Mouse (Mus musculus) limb, embryonic 12.5 days (tissue): Measurements from ENCODE around the gene Nod2. TPM values are rescaled to one million over a fixed set of nuclear protein-coding genes. Genes with fewer than 3 reads are reported as not detected.

Experiments used
- ATAC-seq: fragments of 200-750 bp; cut with Nextera tagmentation; 2 replicates; pipeline ENCODE4 v1.8.0; 2017; ENCODE audit warnings: low read depth, moderate TSS enrichment; ENCODE audit not compliant: insufficient number of reproducible peaks, insufficient read depth, low FRiP score, low TSS enrichment
- H3K27ac ChIP-seq: fragments of 300-500 bp; sonication (generic); 2 replicates; pipeline ENCODE4 v1.5.1; 2016; ENCODE audit warnings: mild to moderate bottlenecking, moderate library complexity
- H3K27me3 ChIP-seq: fragments of 300-500 bp; sonication (generic); 2 replicates; pipeline ENCODE4 v1.6.1; 2016; ENCODE audit warnings: mild to moderate bottlenecking, moderate library complexity
- H3K36me3 ChIP-seq: fragments of 300-500 bp; sonication (generic); 2 replicates; pipeline ENCODE4 v1.6.1; 2016; ENCODE audit warnings: mild to moderate bottlenecking, moderate library complexity
- H3K4me1 ChIP-seq: fragments of 300-500 bp; sonication (generic); replicated peaks from 2 replicates; pipeline ENCODE4 v1.6.1; 2016
- H3K4me2 ChIP-seq: fragments of 300-500 bp; sonication (generic); 2 replicates; pipeline ENCODE4 v1.6.1; 2016; ENCODE audit warnings: mild to moderate bottlenecking, moderate library complexity
- H3K4me3 ChIP-seq: fragments of 300-500 bp; sonication (generic); replicated peaks from 2 replicates; pipeline ENCODE4 v1.5.1; 2016; ENCODE audit warnings: mild to moderate bottlenecking
- H3K9ac ChIP-seq: fragments of 300-500 bp; sonication (generic); replicated peaks from 2 replicates; pipeline ENCODE4 v1.6.1; 2016; ENCODE audit warnings: mild to moderate bottlenecking, moderate library complexity
- H3K9me3 ChIP-seq: fragments of 300-500 bp; sonication (generic); 2 replicates; pipeline ENCODE4 v1.6.1; 2016; ENCODE audit warnings: mild to moderate bottlenecking, moderate library complexity
- WGBS: fragments of 180-500 bp; shearing (Covaris S2); methylation state at CpG from one replicate; pipeline ENCODE4 v1.1.7; 2016; 5-methylcytosine and 5-hydroxymethylcytosine counted together
- polyA plus RNA-seq: library from polyadenylated mRNA; unstranded; fragments of >200 nt; fragmentation: Nextera tagmentation; extraction: Ambion mirVana; gene quantifications from 2 replicates; pipeline ENCODE4 v1.2.1, GENCODE M21; 2016

Nod2 gene
- polyA plus RNA-seq, 1 experiment from 2014 or later, result 0.18 TPM

- Histone ChIP-seq H3K9me3 (no peaks in the 10 kb centered on the region; the same call in 1 of the 2 replicates), H3K36me3 (no peaks in the 10 kb centered on the region), H3K4me1 (no peaks in the 10 kb centered on the region; the same call in 1 of the 2 replicates), H3K27ac (no peak overlapping the region), H3K9ac (no peak overlapping the region), H3K27me3 (peaks cover 8% of the 10 kb centered on the region; the same call in 1 of the 2 replicates), H3K4me3 (no peak overlapping the region), H3K4me2 (no peak overlapping the region)
- 71% methylated on average over 3 of the region's 3 CpGs for whole genome bisulfite sequencing
- no peak for ATAC-seq
Observed at GRCm38 (mm10) chr8:88619513-88619912, 27.6 kb upstream of the Nod2 start.

GRCm38 (mm10) chr8:88620931-88621330 lies 26.2 kb upstream of the Nod2 start:
- Histone ChIP-seq H3K9ac (no peak overlapping the region), H3K4me2 (no peak overlapping the region), H3K36me3 (no peaks in the 10 kb centered on the region), H3K4me1 (no peaks in the 10 kb centered on the region), H3K27me3 (peaks cover 23% of the 10 kb centered on the region; the same call in 1 of the 2 replicates), H3K9me3 (no peaks in the 10 kb centered on the region; the same call in 1 of the 2 replicates), H3K4me3 (no peak overlapping the region), H3K27ac (no peak overlapping the region)
- 58% methylated on average over 5 of the region's 5 CpGs for WGBS
- no peak for ATAC-seq

GRCm38 (mm10) chr8:88621408-88621807 lies 25.7 kb upstream of the Nod2 start:
- 1% methylated on average over 8 of the region's 8 CpGs for WGBS

GRCm38 (mm10) chr8:88623351-88623750 lies 23.8 kb upstream of the Nod2 start:
- no peaks in the 10 kb centered on the region; the same call in 1 of the 2 replicates for H3K9me3 ChIP-seq
- peaks cover 44% of the 10 kb centered on the region for H3K27me3 ChIP-seq
- ATAC-seq, result no peak
- H3K27ac ChIP-seq, result no peak overlapping the region
- 74% methylated on average over 3 of the region's 3 CpGs for WGBS
- H3K4me3 ChIP-seq, result no peak overlapping the region
- no peak overlapping the region for H3K4me2 ChIP-seq
- H3K9ac ChIP-seq, result no peak overlapping the region
- peaks cover 11% of the 10 kb centered on the region for H3K4me1 ChIP-seq
- H3K36me3 ChIP-seq, result no peaks in the 10 kb centered on the region

More at GRCm38 (mm10) chr8:88621408-88621807, 25.7 kb upstream of the Nod2 start:
- Histone ChIP-seq H3K27ac (no peak overlapping the region), H3K9me3 (no peaks in the 10 kb centered on the region; the same call in 1 of the 2 replicates), H3K9ac (no peak overlapping the region), H3K36me3 (no peaks in the 10 kb centered on the region), H3K4me1 (no peaks in the 10 kb centered on the region), H3K4me3 (no peak overlapping the region), H3K27me3 (peaks cover 27% of the 10 kb centered on the region; the same call in 1 of the 2 replicates), H3K4me2 (no peak overlapping the region)
- no peak for ATAC-seq

- no peaks in the 10 kb centered on the region for H3K36me3 ChIP-seq
- no peaks in the 10 kb centered on the region; the same call in 1 of the 2 replicates for H3K9me3 ChIP-seq
- H3K4me1 ChIP-seq, result peaks cover 16% of the 10 kb centered on the region
- H3K9ac ChIP-seq, result no peak overlapping the region
- H3K27me3 ChIP-seq, result peaks cover 53% of the 10 kb centered on the region
- H3K27ac ChIP-seq, result no peak overlapping the region
- 89% methylated on average over 3 of the region's 3 CpGs for WGBS
- H3K4me3 ChIP-seq, result no peak overlapping the region
- no peak for ATAC-seq
- no peak overlapping the region for H3K4me2 ChIP-seq
Observed at GRCm38 (mm10) chr8:88624276-88624675, 22.8 kb upstream of the Nod2 start.

GRCm38 (mm10) chr8:88626433-88626832 lies 20.7 kb upstream of the Nod2 start:
- no peaks in the 10 kb centered on the region for H3K36me3 ChIP-seq
- H3K27ac ChIP-seq, result no peak overlapping the region
- no peak for ATAC-seq
- WGBS, result 59% methylated on average over 3 of the region's 3 CpGs
- peaks cover 48% of the 10 kb centered on the region for H3K27me3 ChIP-seq
- H3K4me3 ChIP-seq, result no peak overlapping the region
- peaks cover 16% of the 10 kb centered on the region for H3K4me1 ChIP-seq
- no peak overlapping the region for H3K9ac ChIP-seq
- H3K4me2 ChIP-seq, result no peak overlapping the region
- H3K9me3 ChIP-seq, result no peaks in the 10 kb centered on the region

GRCm38 (mm10) chr8:88626940-88627264 lies 20.2 kb upstream of the Nod2 start:
- no peaks in the 10 kb centered on the region for H3K36me3 ChIP-seq
- H3K9me3 ChIP-seq, result no peaks in the 10 kb centered on the region
- H3K4me2 ChIP-seq, result peak overlapping the region; percentile 90
- peaks cover 16% of the 10 kb centered on the region for H3K4me1 ChIP-seq
- peak overlapping the region; percentile 63 for H3K9ac ChIP-seq
- H3K27ac ChIP-seq, result no peak overlapping the region
- H3K27me3 ChIP-seq, result peaks cover 47% of the 10 kb centered on the region
- WGBS, result 11% methylated on average over 19 of the region's 19 CpGs
- no peak for ATAC-seq
- peak overlapping the region; percentile 53 for H3K4me3 ChIP-seq

- no peaks in the 10 kb centered on the region for H3K9me3 ChIP-seq
- WGBS, result under 1% methylated on average over 105 of the region's 105 CpGs
- peak; percentile 70 for ATAC-seq
- no peaks in the 10 kb centered on the region for H3K36me3 ChIP-seq
- H3K27me3 ChIP-seq, result peaks cover 45% of the 10 kb centered on the region
- H3K4me1 ChIP-seq, result peaks cover 16% of the 10 kb centered on the region
- H3K27ac ChIP-seq, result peak overlapping the region; percentile 70
- peak overlapping the region; percentile 53 for H3K4me3 ChIP-seq
- H3K9ac ChIP-seq, result peak overlapping the region; percentile 63
- peak overlapping the region; percentile 90 for H3K4me2 ChIP-seq
Observed at GRCm38 (mm10) chr8:88627265-88627991, 19.7 kb upstream of the Nod2 start.

- peaks cover 45% of the 10 kb centered on the region for H3K27me3 ChIP-seq
- ATAC-seq, result no peak
Observed at GRCm38 (mm10) chr8:88628001-88628774, 18.9 kb upstream of the Nod2 start.

GRCm38 (mm10) chr8:88630225-88630624 lies 16.9 kb upstream of the Nod2 start:
- peaks cover 16% of the 10 kb centered on the region for H3K4me1 ChIP-seq
- H3K27ac ChIP-seq, result no peak overlapping the region
- 88% methylated on average over 4 of the region's 4 CpGs for WGBS
- H3K36me3 ChIP-seq, result no peaks in the 10 kb centered on the region
- no peak overlapping the region for H3K9ac ChIP-seq
- H3K27me3 ChIP-seq, result peaks cover 37% of the 10 kb centered on the region
- no peak overlapping the region for H3K4me3 ChIP-seq
- no peak for ATAC-seq
- H3K9me3 ChIP-seq, result no peaks in the 10 kb centered on the region
- no peak overlapping the region for H3K4me2 ChIP-seq

More at GRCm38 (mm10) chr8:88628001-88628774, 18.9 kb upstream of the Nod2 start:
- Histone ChIP-seq H3K36me3 (no peaks in the 10 kb centered on the region), H3K9me3 (no peaks in the 10 kb centered on the region), H3K4me1 (peaks cover 16% of the 10 kb centered on the region), H3K4me3 (peak overlapping the region; percentile 53), H3K27ac (no peak overlapping the region), H3K9ac (peak overlapping the region; percentile 63), H3K4me2 (peak overlapping the region; percentile 90)
- 60% methylated on average over 14 of the region's 14 CpGs for WGBS

GRCm38 (mm10) chr8:88631081-88631480 lies 16.0 kb upstream of the Nod2 start:
- Histone ChIP-seq H3K4me2 (no peak overlapping the region), H3K27ac (no peak overlapping the region), H3K4me1 (peaks cover 16% of the 10 kb centered on the region), H3K27me3 (peaks cover 29% of the 10 kb centered on the region), H3K36me3 (no peaks in the 10 kb centered on the region), H3K4me3 (no peak overlapping the region), H3K9me3 (no peaks in the 10 kb centered on the region), H3K9ac (no peak overlapping the region)
- ATAC-seq, result no peak
